In the genomic region with DNA sequence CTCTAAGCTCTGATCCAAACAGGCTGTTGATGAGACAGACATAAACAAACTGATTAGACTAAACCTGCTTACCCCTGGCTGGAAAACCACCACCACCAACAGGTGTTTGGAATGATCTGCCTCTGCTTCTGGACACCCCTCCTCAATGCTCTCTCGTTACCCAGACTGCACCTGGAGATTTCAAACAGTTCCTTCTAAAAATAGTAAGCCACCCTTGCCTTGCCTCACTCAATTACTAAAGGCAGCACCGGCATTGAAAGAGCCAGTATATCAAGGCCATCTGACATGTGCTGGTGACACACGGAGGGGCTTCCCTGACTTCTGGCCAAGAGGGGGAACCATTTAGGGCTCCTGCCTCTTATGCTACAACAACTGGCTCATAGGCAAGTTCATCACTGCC, we compare ENCODE assay signal across 12 mouse cellular contexts.
"Had no signal": no experiment of that assay in that cellular context is flagged by ENCODE, and none has a peak within 500 bp of the region (broad histone marks: within the 10 kb centered on the region; RNA-seq: fewer than 3 reads in every experiment).

No protein-coding gene starts in this region.

- DNase-seq: kidney, postnatal 36 days; layer of hippocampus, adult 9-11 months; layer of hippocampus, postnatal 36 days; lung, embryonic 14.5 days; right cerebral cortex, adult 18-20 months; thymus, postnatal 4 days had no signal

- H3K27ac ChIP-seq: kidney, postnatal 0 days; limb, embryonic 15.5 days; liver, embryonic 12.5 days; midbrain, embryonic 13.5 days; neural tube, embryonic 13.5 days; stomach, postnatal 0 days had no signal

- H3K27me3 ChIP-seq: limb, embryonic 15.5 days; liver, embryonic 12.5 days; midbrain, embryonic 13.5 days; neural tube, embryonic 13.5 days had no signal

- ATAC-seq: liver, embryonic 12.5 days; midbrain, embryonic 13.5 days had no signal

- H3K4me2 ChIP-seq: limb, embryonic 15.5 days; liver, embryonic 12.5 days; lung, embryonic 14.5 days; midbrain, embryonic 13.5 days; neural tube, embryonic 13.5 days had no signal

- H3K36me3 ChIP-seq: limb, embryonic 15.5 days; liver, embryonic 12.5 days; midbrain, embryonic 13.5 days had no signal

- H3K4me1 ChIP-seq: limb, embryonic 15.5 days; liver, embryonic 12.5 days; midbrain, embryonic 13.5 days; neural tube, embryonic 13.5 days had no signal

- H3K9ac ChIP-seq: limb, embryonic 15.5 days; liver, embryonic 12.5 days; lung, embryonic 14.5 days; midbrain, embryonic 13.5 days; neural tube, embryonic 13.5 days had no signal

- H3K4me3 ChIP-seq: limb, embryonic 15.5 days; liver, embryonic 12.5 days; midbrain, embryonic 13.5 days; neural tube, embryonic 13.5 days had no signal

- H3K9me3 ChIP-seq: limb, embryonic 15.5 days; liver, embryonic 12.5 days; midbrain, embryonic 13.5 days; neural tube, embryonic 13.5 days had no signal
